ENCODE assay signal across 8 mouse cellular contexts in genomic region chr17:34849722-34850516, GRCm38 (mm10). TPM values are rescaled to one million over a fixed set of nuclear protein-coding genes. Genes with fewer than 3 reads are reported as not detected.
A peak's percentile ranks its signal among the peaks of the same experiment; 100 is the strongest.
DNase-seq lines count a peak whose midpoint lies in the region; ATAC-seq and TF ChIP-seq lines count a peak whose summit lies in the region.

Gene Skiv2l (minus strand): TSS chr17:34850210.
Gene Nelfe (plus strand): TSS chr17:34850391.

- H3K9ac ChIP-seq in embryonic facial prominence, embryonic 13.5 days, result peak within 1 kb of the TSS; percentile 94
- peak within 1 kb of the TSS; percentile 83 for H3K9ac ChIP-seq in limb, embryonic 12.5 days (replicated peaks)
- peak within 1 kb of the TSS; percentile 98 for H3K9ac ChIP-seq in midbrain, embryonic 15.5 days

- under 1% methylated on average over 63 of the region's 65 CpGs for WGBS in embryonic facial prominence, embryonic 13.5 days
- WGBS in kidney, adult 2 months, result 2% methylated on average over 65 of the region's 65 CpGs
- WGBS in limb, embryonic 12.5 days, result under 1% methylated on average over 54 of the region's 65 CpGs
- under 1% methylated on average over 65 of the region's 65 CpGs for WGBS in midbrain, embryonic 15.5 days
- WGBS in spleen, adult 2 months, result 1% methylated on average over 65 of the region's 65 CpGs

- DNase-seq in 3134 (ENCODE audit: extremely low read depth, insufficient read length, low spot score), result peak; percentile 98
- peak; percentile 99 for DNase-seq in adrenal gland, postnatal 36 days
- DNase-seq in heart, adult 18-20 months, result peak; percentile 97 to 98
- DNase-seq in kidney, adult 2 months, result peak; percentile 98
- DNase-seq in spleen, adult 2 months (ENCODE audit: low read depth in 1 of 2, low spot score in 2 of 2), result peak; percentile 93 to 97

- H3K4me1 ChIP-seq in embryonic facial prominence, embryonic 13.5 days, result peaks cover 25% of the 10 kb centered on the region
- peaks cover 7% of the 10 kb centered on the region; the same call in 1 of the 2 replicates for H3K4me1 ChIP-seq in kidney, adult 2 months (ENCODE audit: control insufficient read depth, insufficient read depth, low read length)
- H3K4me1 ChIP-seq in limb, embryonic 12.5 days (replicated peaks), result peaks cover 17% of the 10 kb centered on the region
- peaks cover 29% of the 10 kb centered on the region for H3K4me1 ChIP-seq in midbrain, embryonic 15.5 days
- H3K4me1 ChIP-seq in spleen, adult 2 months (ENCODE audit: control insufficient read depth, insufficient read depth, insufficient read length), result peaks cover 12% of the 10 kb centered on the region; the same call in 1 of the 2 replicates

- H3K27me3 ChIP-seq in embryonic facial prominence, embryonic 13.5 days, result no peaks in the 10 kb centered on the region
- H3K27me3 ChIP-seq in kidney, adult 2 months (replicated peaks; ENCODE audit: control insufficient read depth, insufficient read depth, low read length), result no peaks in the 10 kb centered on the region
- H3K27me3 ChIP-seq in limb, embryonic 12.5 days, result no peaks in the 10 kb centered on the region
- no peaks in the 10 kb centered on the region for H3K27me3 ChIP-seq in midbrain, embryonic 15.5 days (replicated peaks)
- H3K27me3 ChIP-seq in spleen, adult 2 months (ENCODE audit: control insufficient read depth, insufficient read depth, low read length), result no peaks in the 10 kb centered on the region

- peak within 1 kb of the TSS; percentile 57; the same call in 1 of the 2 replicates for H3K27ac ChIP-seq in embryonic facial prominence, embryonic 13.5 days
- H3K27ac ChIP-seq in kidney, adult 2 months (ENCODE audit: insufficient read depth, low read depth, low read length), result peak within 1 kb of the TSS; percentile 10; the same call in 1 of the 2 replicates
- H3K27ac ChIP-seq in limb, embryonic 12.5 days, result peak within 1 kb of the TSS; percentile 36; the same call in 1 of the 2 replicates
- peak within 1 kb of the TSS; percentile 78 for H3K27ac ChIP-seq in midbrain, embryonic 15.5 days
- peak within 1 kb of the TSS; percentile 56 for H3K27ac ChIP-seq in spleen, adult 2 months (ENCODE audit: insufficient read depth, low read length)

- peak within 1 kb of the TSS; percentile 98 for H3K4me3 ChIP-seq in embryonic facial prominence, embryonic 13.5 days
- peak within 1 kb of the TSS; percentile 71 for H3K4me3 ChIP-seq in kidney, adult 2 months (ENCODE audit: insufficient read depth, low read depth, low read length)
- peak within 1 kb of the TSS; percentile 93 for H3K4me3 ChIP-seq in limb, embryonic 12.5 days (replicated peaks)
- H3K4me3 ChIP-seq in midbrain, embryonic 15.5 days, result peak within 1 kb of the TSS; percentile 99
- peak within 1 kb of the TSS; percentile 79 for H3K4me3 ChIP-seq in spleen, adult 2 months (ENCODE audit: extremely low read depth, insufficient read depth, insufficient read length)

- H3K36me3 ChIP-seq in embryonic facial prominence, embryonic 13.5 days, result peaks cover 62% of the 10 kb centered on the region
- H3K36me3 ChIP-seq in kidney, adult 2 months (ENCODE audit: control insufficient read depth, insufficient read depth, low read length), result no peaks in the 10 kb centered on the region
- H3K36me3 ChIP-seq in limb, embryonic 12.5 days, result peaks cover 70% of the 10 kb centered on the region
- peaks cover 37% of the 10 kb centered on the region for H3K36me3 ChIP-seq in midbrain, embryonic 15.5 days (replicated peaks)
- peaks cover 35% of the 10 kb centered on the region for H3K36me3 ChIP-seq in spleen, adult 2 months (ENCODE audit: control insufficient read depth, insufficient read depth, low read length)

- peak; percentile 95 for ATAC-seq in embryonic facial prominence, embryonic 13.5 days (ENCODE audit: insufficient number of reproducible peaks, insufficient read depth, low FRiP score, low TSS enrichment, low read depth)
- ATAC-seq in limb, embryonic 12.5 days (ENCODE audit: insufficient number of reproducible peaks, insufficient read depth, low FRiP score, low TSS enrichment, low read depth), result peak; percentile 93
- ATAC-seq in midbrain, embryonic 15.5 days (replicated peaks), result peak; percentile 97

- no peak for TF ChIP-seq POLR2A in kidney, adult 2 months (IDR thresholded peaks at IDR 0.05; ENCODE audit: low read depth, low read length)
- no peak; the same call in 1 of the 2 replicates for TF ChIP-seq POLR2A in spleen, adult 2 months (IDR thresholded peaks at IDR 0.05; ENCODE audit: low read depth, low read length)

- H3K9me3 ChIP-seq in embryonic facial prominence, embryonic 13.5 days, result no peaks in the 10 kb centered on the region
- no peaks in the 10 kb centered on the region for H3K9me3 ChIP-seq in limb, embryonic 12.5 days
- H3K9me3 ChIP-seq in midbrain, embryonic 15.5 days, result no peaks in the 10 kb centered on the region

- 0 out of 2 replicates have a peak, but pooled peaks have one; percentile 19 for TF ChIP-seq CTCF in kidney, adult 2 months (conservative IDR thresholded peaks at IDR 0.05; ENCODE audit: insufficient read depth, insufficient read length, low read depth, low read length)
- no peak for TF ChIP-seq CTCF in spleen, adult 2 months (IDR thresholded peaks at IDR 0.05; ENCODE audit: extremely low read depth, insufficient read depth, insufficient read length, insufficient replicate concordance)

- H3K4me2 ChIP-seq in embryonic facial prominence, embryonic 13.5 days, result peak within 1 kb of the TSS; percentile 72
- H3K4me2 ChIP-seq in limb, embryonic 12.5 days, result peak within 1 kb of the TSS; percentile 84
- H3K4me2 ChIP-seq in midbrain, embryonic 15.5 days, result peak within 1 kb of the TSS; percentile 93

RNA-seq across cellular contexts. Expression of gene Skiv2l, which starts in this region (rescaled TPM):
- total RNA-seq in adrenal gland, postnatal 36 days (2021), result 10 to 100 TPM; 59.5 to 59.9 TPM
- 52.2 and 55.6 TPM in 2 replicates for polyA plus RNA-seq in embryonic facial prominence, embryonic 13.5 days (2015; fragmentation: Nextera tagmentation; extraction: Ambion mirVana)
- total RNA-seq in heart, adult 18-20 months (2021), result 10 to 100 TPM; 20.5 to 21.0 TPM
- polyA plus RNA-seq in kidney, adult 2 months (2012; rRNA removed), result 58.2 and 69.5 TPM in 2 replicates
- 58.3 and 65.7 TPM in 2 replicates for polyA plus RNA-seq in limb, embryonic 12.5 days (2016; fragmentation: Nextera tagmentation; extraction: Ambion mirVana)
- polyA plus RNA-seq in midbrain, embryonic 15.5 days (2015; fragmentation: Nextera tagmentation; extraction: Ambion mirVana), result 67.4 and 73.8 TPM in 2 replicates
- polyA plus RNA-seq in spleen, adult 2 months (2012; rRNA removed), result 81.7 and 110 TPM in 2 replicates

RNA-seq across cellular contexts. Expression of gene Nelfe, which starts in this region (rescaled TPM):
- 10 to 100 TPM; 52.6 to 53.4 TPM for total RNA-seq in adrenal gland, postnatal 36 days (2021)
- polyA plus RNA-seq in embryonic facial prominence, embryonic 13.5 days (2015; fragmentation: Nextera tagmentation; extraction: Ambion mirVana), result 119 and 126 TPM in 2 replicates
- total RNA-seq in heart, adult 18-20 months (2021), result 10 to 100 TPM; 14.4 to 15.2 TPM
- 24.2 and 26.2 TPM in 2 replicates for polyA plus RNA-seq in kidney, adult 2 months (2012; rRNA removed)
- polyA plus RNA-seq in limb, embryonic 12.5 days (2016; fragmentation: Nextera tagmentation; extraction: Ambion mirVana), result 125 and 134 TPM in 2 replicates
- 76.3 and 82.3 TPM in 2 replicates for polyA plus RNA-seq in midbrain, embryonic 15.5 days (2015; fragmentation: Nextera tagmentation; extraction: Ambion mirVana)
- polyA plus RNA-seq in spleen, adult 2 months (2012; rRNA removed), result 14.1 and 15.0 TPM in 2 replicates

Comparison
In these comparisons a context has a peak if more than half of its experiments do, and no peak if none do; other contexts are left out.
1. Peak in every context shown above with its lines: DNase-seq, ATAC-seq, H3K4me3 ChIP-seq and H3K27ac ChIP-seq.
2. H3K27ac ChIP-seq: peak in every context shown above with its lines; median percentile 78 in midbrain, embryonic 15.5 days; 57 in embryonic facial prominence, embryonic 13.5 days; 56 in spleen, adult 2 months; 36 in limb, embryonic 12.5 days; 10 in kidney, adult 2 months.